Mouse (Mus musculus): ENCODE results near the gene Aspg. TPM values are rescaled to one million over a fixed set of nuclear protein-coding genes. Genes with fewer than 3 reads are reported as not detected.

The Aspg gene
- polyA plus RNA-seq, 1 experiment from 2014 or later = 6.1 TPM

MicroRNAs encoded within 50 kb of the gene (microRNA counts, 519-probe panel; counts per million panel counts)
- microRNA mmu-miR-203 = 3,333 counts per million, percentile 84 among the panel's probes with 10 or more counts

Small RNAs within 50 kb of the gene (microRNA-seq; reads per million reads assigned to microRNA genes)
- gene Mir203 = 7,789 reads per million, percentile 93 among the genes with 10 or more reads in this experiment
- gene Mir3073a = not detected
- not detected for gene Mir3073b

Other genes starting within 250 kb of the Aspg start
- gene Ppp1r13b, start 198.6 kb upstream of the Aspg start, polyA plus RNA-seq (2015; fragmentation: Nextera tagmentation; extraction: Ambion mirVana) = 22.8 and 22.9 TPM in 2 replicates
- gene Atp5mpl, start 139.7 kb upstream of the Aspg start, polyA plus RNA-seq (2015; fragmentation: Nextera tagmentation; extraction: Ambion mirVana) = 711 and 748 TPM in 2 replicates
- 0.23 and 0.27 TPM in 2 replicates for gene Tdrd9, start 135.1 kb upstream of the Aspg start, polyA plus RNA-seq (2015; fragmentation: Nextera tagmentation; extraction: Ambion mirVana)
- not detected in 2 replicates for gene Rd3l, start 125.4 kb upstream of the Aspg start, polyA plus RNA-seq (2015; fragmentation: Nextera tagmentation; extraction: Ambion mirVana)
- 2.9 and 3.2 TPM in 2 replicates for gene Kif26a, start 39.5 kb downstream of the Aspg start, polyA plus RNA-seq (2015; fragmentation: Nextera tagmentation; extraction: Ambion mirVana)